Mouse (Mus musculus): ENCODE results near the gene Dapp1. TPM values are rescaled to one million over a fixed set of nuclear protein-coding genes. Genes with fewer than 3 reads are reported as not detected.

The Dapp1 gene
- total RNA-seq (2014; rRNA removed) (2.3 and 4.0 TPM in 2 replicates), polyA plus RNA-seq (2015; fragmentation: Nextera tagmentation; extraction: Ambion mirVana) (1.3 and 1.9 TPM in 2 replicates)

DNA sequence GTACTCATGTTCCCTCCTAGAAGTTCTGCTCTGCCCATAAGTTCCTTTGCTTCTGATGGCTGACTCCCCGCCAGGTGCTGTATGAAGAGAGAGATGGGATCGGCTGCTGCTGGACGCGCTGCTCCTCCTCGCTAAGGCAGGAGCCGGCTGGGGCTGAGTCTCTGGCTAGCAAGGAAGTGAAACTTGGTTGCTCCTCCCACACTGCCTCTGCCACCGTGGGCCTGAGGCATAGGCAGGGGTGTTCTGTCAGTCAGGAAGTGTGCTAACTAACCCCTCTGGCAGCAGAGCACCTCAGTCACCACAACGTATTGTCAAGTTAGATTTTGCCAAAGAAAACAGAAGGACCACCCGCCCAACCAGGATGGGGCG is at the start of gene Dapp1:
Gene Dapp1, minus strand, starts transcription at position 164 of the 369 bp plus-strand sequence.
- no peak for ATAC-seq (ENCODE audit: low FRiP score)
- Histone ChIP-seq H3K9ac (replicated peaks; ENCODE audit: low read length, poor library complexity, severe bottlenecking) (no peak within 1 kb of the TSS), H3K27ac (ENCODE audit: low read depth, low read length) (no peak within 1 kb of the TSS), H3K4me1 (ENCODE audit: insufficient read depth, low read length) (peaks cover 6% of the 10 kb centered on the region), H3K4me3 (ENCODE audit: low read depth, low read length) (peak within 1 kb of the TSS; percentile 5; the same call in 1 of the 2 replicates), H3K36me3 (ENCODE audit: insufficient read depth, low read length) (no peaks in the 10 kb centered on the region), H3K27me3 (ENCODE audit: insufficient read depth, low read length) (no peaks in the 10 kb centered on the region), H3K9me3 (ENCODE audit: low read length) (no peaks in the 10 kb centered on the region), H3K4me2 (ENCODE audit: low read depth, low read length, poor library complexity, severe bottlenecking) (peak within 1 kb of the TSS; percentile 29)
- peak; percentile 12 for DNase-seq (ENCODE audit: low spot score)
- WGBS = 23% methylated on average over 10 of the region's 10 CpGs
- no peak for TF ChIP-seq CTCF (IDR thresholded peaks at IDR 0.05)

DNA sequence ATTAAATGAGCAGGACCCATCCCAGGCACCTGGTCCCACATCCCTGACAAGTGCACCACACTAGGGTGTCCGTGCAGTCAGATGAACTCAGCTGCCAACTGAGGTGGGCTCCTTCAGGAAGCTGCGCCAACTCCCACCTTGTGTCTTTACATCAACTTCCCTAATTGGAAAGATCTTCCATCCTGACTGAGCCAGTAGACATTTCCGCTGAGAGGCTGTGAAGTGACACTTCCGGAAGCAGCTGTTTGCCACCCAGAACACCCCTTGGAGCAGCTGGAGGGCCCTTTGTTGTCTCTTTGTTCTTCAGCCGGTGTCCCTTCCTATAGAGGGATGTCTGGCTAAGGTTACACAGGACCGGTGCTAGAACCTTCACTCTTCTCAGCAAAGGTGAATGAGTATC is 49.2 kb upstream of the Dapp1 start:
- 83% methylated on average over 6 of the region's 6 CpGs for WGBS

GRCm38 (mm10) chr3:138029351-138029750 is 48.0 kb upstream of the Dapp1 start:
- DNase-seq (ENCODE audit: low spot score) (peak; percentile 20), ATAC-seq (ENCODE audit: low FRiP score) (no peak)
- no peak for TF ChIP-seq CTCF (IDR thresholded peaks at IDR 0.05)
- Histone ChIP-seq H3K36me3 (ENCODE audit: insufficient read depth, low read length) (no peaks in the 10 kb centered on the region), H3K9ac (replicated peaks; ENCODE audit: low read length, poor library complexity, severe bottlenecking) (no peak overlapping the region), H3K9me3 (ENCODE audit: low read length) (no peaks in the 10 kb centered on the region), H3K27ac (ENCODE audit: low read depth, low read length) (no peak overlapping the region), H3K4me1 (ENCODE audit: insufficient read depth, low read length) (no peaks in the 10 kb centered on the region), H3K27me3 (ENCODE audit: insufficient read depth, low read length) (no peaks in the 10 kb centered on the region), H3K4me3 (ENCODE audit: low read depth, low read length) (no peak overlapping the region), H3K4me2 (ENCODE audit: low read depth, low read length, poor library complexity, severe bottlenecking) (no peak overlapping the region)
- WGBS = 92% methylated on average over 5 of the region's 5 CpGs

More for the DNA sequence above, 49.2 kb upstream of the Dapp1 start:
- Histone ChIP-seq H3K27me3 (ENCODE audit: insufficient read depth, low read length) (no peaks in the 10 kb centered on the region), H3K4me3 (ENCODE audit: low read depth, low read length) (no peak overlapping the region), H3K4me1 (ENCODE audit: insufficient read depth, low read length) (no peaks in the 10 kb centered on the region), H3K9me3 (ENCODE audit: low read length) (no peaks in the 10 kb centered on the region), H3K4me2 (ENCODE audit: low read depth, low read length, poor library complexity, severe bottlenecking) (no peak overlapping the region), H3K36me3 (ENCODE audit: insufficient read depth, low read length) (no peaks in the 10 kb centered on the region), H3K9ac (replicated peaks; ENCODE audit: low read length, poor library complexity, severe bottlenecking) (no peak overlapping the region), H3K27ac (ENCODE audit: low read depth, low read length) (no peak overlapping the region)
- ATAC-seq (ENCODE audit: low FRiP score) = no peak
- DNase-seq (ENCODE audit: low spot score) = no peak
- no peak for TF ChIP-seq CTCF (IDR thresholded peaks at IDR 0.05)

GRCm38 (mm10) chr3:138027575-138028362 is 46.4 kb upstream of the Dapp1 start:
- no peak for ATAC-seq (ENCODE audit: low FRiP score)
- no peak overlapping the region for H3K27ac ChIP-seq (ENCODE audit: low read depth, low read length)
- no peaks in the 10 kb centered on the region for H3K36me3 ChIP-seq (ENCODE audit: insufficient read depth, low read length)
- no peaks in the 10 kb centered on the region for H3K9me3 ChIP-seq (ENCODE audit: low read length)
- H3K27me3 ChIP-seq (ENCODE audit: insufficient read depth, low read length) = no peaks in the 10 kb centered on the region
- H3K4me3 ChIP-seq (ENCODE audit: low read depth, low read length) = no peak overlapping the region
- 82% methylated on average over 5 of the region's 5 CpGs for WGBS
- DNase-seq (ENCODE audit: low spot score) = no peak
- H3K4me2 ChIP-seq (ENCODE audit: low read depth, low read length, poor library complexity, severe bottlenecking) = no peak overlapping the region
- H3K4me1 ChIP-seq (ENCODE audit: insufficient read depth, low read length) = no peaks in the 10 kb centered on the region
- no peak for TF ChIP-seq CTCF (IDR thresholded peaks at IDR 0.05)
- H3K9ac ChIP-seq (replicated peaks; ENCODE audit: low read length, poor library complexity, severe bottlenecking) = no peak overlapping the region

DNA sequence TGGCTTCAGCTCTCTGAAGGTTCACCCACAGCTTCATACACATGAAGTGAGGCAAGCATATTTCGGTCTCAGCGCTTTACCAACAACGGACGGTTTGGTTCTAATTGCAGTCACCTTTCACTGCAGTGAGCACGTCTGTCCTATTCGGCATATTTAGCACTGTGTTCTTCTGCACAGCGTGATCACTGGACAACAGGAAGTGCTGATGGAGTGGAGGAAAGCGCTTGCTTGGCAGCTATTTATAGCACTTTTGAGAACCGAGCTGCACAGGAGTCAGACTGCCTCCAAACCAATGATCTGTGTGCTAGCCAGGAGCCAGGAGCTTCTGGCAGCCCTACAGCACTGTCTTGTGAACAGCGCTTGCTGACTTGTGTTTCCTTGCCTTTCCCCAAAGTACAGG is 44.9 kb upstream of the Dapp1 start:
- Histone ChIP-seq H3K9me3 (ENCODE audit: low read length) (no peaks in the 10 kb centered on the region), H3K27me3 (ENCODE audit: insufficient read depth, low read length) (no peaks in the 10 kb centered on the region), H3K27ac (ENCODE audit: low read depth, low read length) (no peak overlapping the region), H3K9ac (replicated peaks; ENCODE audit: low read length, poor library complexity, severe bottlenecking) (no peak overlapping the region), H3K4me2 (ENCODE audit: low read depth, low read length, poor library complexity, severe bottlenecking) (no peak overlapping the region), H3K4me1 (ENCODE audit: insufficient read depth, low read length) (no peaks in the 10 kb centered on the region), H3K4me3 (ENCODE audit: low read depth, low read length) (no peak overlapping the region), H3K36me3 (ENCODE audit: insufficient read depth, low read length) (no peaks in the 10 kb centered on the region)
- 80% methylated on average over 10 of the region's 10 CpGs for WGBS
- ATAC-seq (ENCODE audit: low FRiP score) (no peak), DNase-seq (ENCODE audit: low spot score) (peak; percentile 63)
- TF ChIP-seq CTCF (IDR thresholded peaks at IDR 0.05) = no peak

DNA sequence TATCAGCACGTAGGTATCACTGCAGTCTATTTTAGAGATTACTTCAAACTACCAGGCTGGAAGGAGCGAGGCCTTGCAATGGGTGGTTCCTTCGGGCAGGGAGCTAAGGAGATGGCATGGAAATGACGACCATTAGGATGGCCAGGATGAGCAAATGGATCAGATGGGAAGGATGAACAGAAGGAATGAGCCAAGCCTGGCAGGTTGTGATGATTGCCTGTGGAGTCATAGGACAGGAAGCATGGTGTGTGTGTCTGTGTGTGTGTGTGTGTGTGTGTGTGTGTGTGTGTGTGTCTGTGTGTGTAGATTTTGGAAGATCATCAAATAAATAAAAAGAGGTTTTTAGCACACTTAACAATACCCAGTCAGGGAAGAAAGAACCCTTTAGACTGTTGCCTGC is 41.3 kb upstream of the Dapp1 start:
- Histone ChIP-seq H3K4me2 (ENCODE audit: low read depth, low read length, poor library complexity, severe bottlenecking) (no peak overlapping the region), H3K36me3 (ENCODE audit: insufficient read depth, low read length) (no peaks in the 10 kb centered on the region), H3K27ac (ENCODE audit: low read depth, low read length) (no peak overlapping the region), H3K4me1 (ENCODE audit: insufficient read depth, low read length) (no peaks in the 10 kb centered on the region), H3K27me3 (ENCODE audit: insufficient read depth, low read length) (no peaks in the 10 kb centered on the region), H3K9ac (replicated peaks; ENCODE audit: low read length, poor library complexity, severe bottlenecking) (no peak overlapping the region), H3K9me3 (ENCODE audit: low read length) (0 out of 2 replicates have a peak, but pooled peaks cover 4% of the 10 kb centered on the region), H3K4me3 (ENCODE audit: low read depth, low read length) (no peak overlapping the region)
- no peak for TF ChIP-seq CTCF (IDR thresholded peaks at IDR 0.05)
- DNase-seq (ENCODE audit: low spot score) = no peak
- ATAC-seq (ENCODE audit: low FRiP score) = no peak
- 72% methylated on average over 4 of the region's 4 CpGs for WGBS
